Comparison of ENCODE assay signal across 26 mouse cellular contexts in genomic region chr11:113660940-113661339, GRCm38 (mm10). TPM values are rescaled to one million over a fixed set of nuclear protein-coding genes. Genes with fewer than 3 reads are reported as not detected.
DNase-seq lines count a peak whose midpoint lies in the region; ATAC-seq and TF ChIP-seq lines count a peak whose summit lies in the region.
"Had no signal": no experiment of that assay in that cellular context is flagged by ENCODE, and none has a peak within 500 bp of the region (broad histone marks: within the 10 kb centered on the region; RNA-seq: fewer than 3 reads in every experiment).

No protein-coding gene starts in this region.

- H3K4me3 ChIP-seq in MEL (ENCODE audit: control insufficient read depth in 1 of 2, insufficient read depth in 1 of 2, low read depth in 2 of 2, low read length in 2 of 2) = no peak overlapping the region
- no peak overlapping the region for H3K4me3 ChIP-seq in neural tube, embryonic 15.5 days (replicated peaks)
- no peak overlapping the region for H3K4me3 ChIP-seq in limb, embryonic 10.5 days
- H3K4me3 ChIP-seq: embryonic facial prominence, embryonic 12.5 days; erythroblast, embryonic 14.5 days; forebrain, embryonic 12.5 days; heart, embryonic 13.5 days; hindbrain, embryonic 13.5 days; liver, embryonic 15.5 days; midbrain, embryonic 10.5 days had no signal

- peak overlapping the region; percentile 65; the same call in 1 of the 2 replicates for H3K27ac ChIP-seq in MEL (ENCODE audit: control insufficient read depth, low read depth, low read length)
- no peak overlapping the region for H3K27ac ChIP-seq in neural tube, embryonic 15.5 days (replicated peaks)
- H3K27ac ChIP-seq in limb, embryonic 10.5 days = no peak overlapping the region
- H3K27ac ChIP-seq: embryonic facial prominence, embryonic 12.5 days; forebrain, embryonic 12.5 days; heart, embryonic 13.5 days; hindbrain, embryonic 13.5 days; liver, embryonic 15.5 days; midbrain, embryonic 10.5 days had no signal

- peak; percentile 60 for DNase-seq in cerebellum, adult 9-11 months
- no peak for DNase-seq in cerebellum, adult 8-10 months
- DNase-seq in MEL (ENCODE audit: low read depth, low spot score) = peak; percentile 68
- DNase-seq in cerebellum, postnatal 25 days = peak; percentile 58 to 59
- no peak for DNase-seq in limb, embryonic 10.5 days (ENCODE audit: low spot score)
- DNase-seq: gastrocnemius, postnatal 10 days; heart, adult 18-20 months; heart, postnatal 14 days; kidney, adult 18-20 months; kidney, postnatal 4 days; left cerebral cortex, postnatal 4 days; liver; lung, postnatal 4 days; thymus, adult 18-20 months; thymus, postnatal 36 days had no signal

- ATAC-seq in megakaryocyte-erythroid progenitor cell, adult 5-6 weeks (replicated peaks; ENCODE audit: low FRiP score, low TSS enrichment, poor library complexity, severe bottlenecking) = peak; percentile 85
- no peak for ATAC-seq in neural tube, embryonic 15.5 days (ENCODE audit: low FRiP score)
- ATAC-seq: inflammation-experienced regulatory T-cells, adult 6 months; Patski had no signal

- peak; percentile 36 to 42; a peak in 3 of 4 replicates for TF ChIP-seq EP300 in MEL (IDR thresholded peaks at IDR 0.05; ENCODE audit: low read depth in 1 of 2, low read length in 2 of 2)

- peaks cover 1% of the 10 kb centered on the region; the same call in 1 of the 2 replicates for H3K79me2 ChIP-seq in MEL (ENCODE audit: control insufficient read depth, insufficient read depth, low read length, poor library complexity)

- 0 out of 4 replicates have a peak, but pooled peaks of 1 of the 2 experiments have one; percentile 9 for TF ChIP-seq POLR2A in MEL (IDR thresholded peaks at IDR 0.05; ENCODE audit: control insufficient read depth in 1 of 2, insufficient read depth in 1 of 2, low read depth in 1 of 2, low read length in 2 of 2, poor library complexity in 1 of 2)

- H3K4me2 ChIP-seq in neural tube, embryonic 15.5 days = no peak overlapping the region
- H3K4me2 ChIP-seq: embryonic facial prominence, embryonic 12.5 days; forebrain, embryonic 12.5 days; heart, embryonic 13.5 days; hindbrain, embryonic 13.5 days; liver, embryonic 15.5 days had no signal

- peaks cover 0 to 8% of the 10 kb centered on the region in 2 experiments; a peak in 2 of 4 replicates for H3K4me1 ChIP-seq in MEL (ENCODE audit: control insufficient read depth in 1 of 2, insufficient read depth in 2 of 2, low read length in 2 of 2)
- peaks cover 8% of the 10 kb centered on the region; the same call in 1 of the 2 replicates for H3K4me1 ChIP-seq in neural tube, embryonic 15.5 days
- H3K4me1 ChIP-seq in limb, embryonic 10.5 days = peaks cover 16% of the 10 kb centered on the region
- H3K4me1 ChIP-seq: forebrain, embryonic 12.5 days; midbrain, embryonic 10.5 days had no signal

- H3K9me3 ChIP-seq in MEL (replicated peaks; ENCODE audit: insufficient read depth, low read length) = no peaks in the 10 kb centered on the region
- no peaks in the 10 kb centered on the region for H3K9me3 ChIP-seq in neural tube, embryonic 15.5 days (replicated peaks)
- no peaks in the 10 kb centered on the region for H3K9me3 ChIP-seq in limb, embryonic 10.5 days (replicated peaks)
- H3K9me3 ChIP-seq: embryonic facial prominence, embryonic 12.5 days; forebrain, embryonic 12.5 days; heart, embryonic 13.5 days; hindbrain, embryonic 13.5 days; liver, embryonic 15.5 days; midbrain, embryonic 10.5 days had no signal

- 80% methylated on average over 11 of the region's 11 CpGs for WGBS in neural tube, embryonic 15.5 days
- WGBS in limb, embryonic 10.5 days = 95% methylated on average over 11 of the region's 11 CpGs

- H3K9ac ChIP-seq in MEL (ENCODE audit: control insufficient read depth, low read depth, low read length, poor library complexity, severe bottlenecking) = no peak overlapping the region
- H3K9ac ChIP-seq in neural tube, embryonic 15.5 days (replicated peaks) = no peak overlapping the region
- H3K9ac ChIP-seq: embryonic facial prominence, embryonic 12.5 days; forebrain, embryonic 12.5 days; heart, embryonic 13.5 days; hindbrain, embryonic 13.5 days; liver, embryonic 15.5 days had no signal

- TF ChIP-seq RAD21 in MEL (IDR thresholded peaks at IDR 0.05; ENCODE audit: low read depth, low read length) = no peak

- no peaks in the 10 kb centered on the region for H3K27me3 ChIP-seq in MEL (ENCODE audit: control insufficient read depth in 1 of 2, insufficient read depth in 2 of 2, low read length in 2 of 2)
- no peaks in the 10 kb centered on the region for H3K27me3 ChIP-seq in neural tube, embryonic 15.5 days (replicated peaks)
- H3K27me3 ChIP-seq in limb, embryonic 10.5 days (ENCODE audit: low read depth, poor library complexity, severe bottlenecking) = no peaks in the 10 kb centered on the region
- H3K27me3 ChIP-seq: embryonic facial prominence, embryonic 12.5 days; forebrain, embryonic 12.5 days; heart, embryonic 13.5 days; hindbrain, embryonic 13.5 days; liver, embryonic 15.5 days; Patski had no signal

- TF ChIP-seq CTCF in MEL (IDR thresholded peaks at IDR 0.05 in 2 of 3, conservative IDR thresholded peaks at IDR 0.05 in 1 of 3; ENCODE audit: control insufficient read depth in 1 of 3, insufficient read depth in 1 of 3, low read depth in 2 of 3, low read length in 3 of 3, poor library complexity in 1 of 3, severe bottlenecking in 1 of 3) = no peak

- peaks cover 11 to 33% of the 10 kb centered on the region in 2 experiments for H3K36me3 ChIP-seq in MEL (ENCODE audit: control insufficient read depth in 1 of 2, insufficient read depth in 2 of 2, low read length in 2 of 2)
- H3K36me3 ChIP-seq in neural tube, embryonic 15.5 days = peaks cover 84% of the 10 kb centered on the region
- peaks cover 92% of the 10 kb centered on the region for H3K36me3 ChIP-seq in limb, embryonic 10.5 days

TF ChIP-seq in MEL, 35 proteins besides CTCF, POLR2A, EP300 and RAD21 (continues in another document):
- no peak for TF ChIP-seq ELF1 (IDR thresholded peaks at IDR 0.05; ENCODE audit: low read depth, low read length)
- no peak for TF ChIP-seq SIN3A (IDR thresholded peaks at IDR 0.05; ENCODE audit: low read length)
- TF ChIP-seq ETS1 (IDR thresholded peaks at IDR 0.05; ENCODE audit: low read depth, low read length) = peak; percentile 74
- no peak for TF ChIP-seq NRF1 (IDR thresholded peaks at IDR 0.05; ENCODE audit: insufficient read depth, low read depth, low read length, poor library complexity, severe bottlenecking)
- no peak for TF ChIP-seq ZNF384 (IDR thresholded peaks at IDR 0.05; ENCODE audit: low read depth, low read length)
- no peak for TF ChIP-seq NELFE (IDR thresholded peaks at IDR 0.05; ENCODE audit: low read depth, low read length)
- no peak for TF ChIP-seq HCFC1 (IDR thresholded peaks at IDR 0.05; ENCODE audit: low read depth, low read length)

RNA-seq across cellular contexts. Expression of gene Slc39a11, which starts 11.1 kb away (rescaled TPM):
- 33.6 and 45.6 TPM in 2 replicates for total RNA-seq in MEL (2012; rRNA removed)
- 10 to 100 TPM in 1 of 2 experiments, not detected in 1; 34.2 TPM for polyA plus RNA-seq in MEL (2012; ENCODE audit: insufficient read depth in 1 of 2, insufficient read length in 2 of 2, low read depth in 1 of 2, low replicate concordance in 2 of 2, missing spikeins in 1 of 2)
- total RNA-seq in megakaryocyte-erythroid progenitor cell, adult 5-6 weeks (2014; fragmentation: Nextera tagmentation) = 12.4 and 19.1 TPM in 2 replicates
- total RNA-seq in megakaryocyte-erythroid progenitor cell, adult 5-6 weeks (2017) = 14.9 and 17.7 TPM in 2 replicates
- 27.7 and 30.4 TPM in 2 replicates for polyA plus RNA-seq in neural tube, embryonic 15.5 days (2015; fragmentation: Nextera tagmentation; extraction: Ambion mirVana)
- polyA plus RNA-seq in limb, embryonic 10.5 days (2016; fragmentation: Nextera tagmentation; extraction: Ambion mirVana) = 14.2 and 15.7 TPM in 2 replicates

RNA-seq across cellular contexts. Expression of gene Cog1, which starts 12.0 kb away (rescaled TPM):
- total RNA-seq in MEL (2012; rRNA removed) = 26.4 and 29.4 TPM in 2 replicates
- 100 to 1,000 TPM in 1 of 2 experiments, 10 to 100 TPM in 1; 37.4 to 113 TPM for polyA plus RNA-seq in MEL (2012; ENCODE audit: insufficient read depth in 1 of 2, insufficient read length in 2 of 2, low read depth in 1 of 2, low replicate concordance in 2 of 2, missing spikeins in 1 of 2)
- 37.2 and 51.6 TPM in 2 replicates for total RNA-seq in megakaryocyte-erythroid progenitor cell, adult 5-6 weeks (2014; fragmentation: Nextera tagmentation)
- total RNA-seq in megakaryocyte-erythroid progenitor cell, adult 5-6 weeks (2017) = 23.9 and 26.2 TPM in 2 replicates
- 31.1 and 35.1 TPM in 2 replicates for polyA plus RNA-seq in neural tube, embryonic 15.5 days (2015; fragmentation: Nextera tagmentation; extraction: Ambion mirVana)
- 26.3 and 31.1 TPM in 2 replicates for polyA plus RNA-seq in limb, embryonic 10.5 days (2016; fragmentation: Nextera tagmentation; extraction: Ambion mirVana)

RNA-seq across cellular contexts. Expression of gene Fam104a, which starts 23.0 kb away (rescaled TPM):
- total RNA-seq in MEL (2012; rRNA removed) = 34.6 and 38.1 TPM in 2 replicates
- 10 to 100 TPM in 1 of 2 experiments, not detected in 1; 33.6 TPM for polyA plus RNA-seq in MEL (2012; ENCODE audit: insufficient read depth in 1 of 2, insufficient read length in 2 of 2, low read depth in 1 of 2, low replicate concordance in 2 of 2, missing spikeins in 1 of 2)
- 17.8 and 20.8 TPM in 2 replicates for total RNA-seq in megakaryocyte-erythroid progenitor cell, adult 5-6 weeks (2014; fragmentation: Nextera tagmentation)
- total RNA-seq in megakaryocyte-erythroid progenitor cell, adult 5-6 weeks (2017) = 25.1 and 30.8 TPM in 2 replicates
- polyA plus RNA-seq in neural tube, embryonic 15.5 days (2015; fragmentation: Nextera tagmentation; extraction: Ambion mirVana) = 37.8 and 40.1 TPM in 2 replicates
- 55.0 and 55.4 TPM in 2 replicates for polyA plus RNA-seq in limb, embryonic 10.5 days (2016; fragmentation: Nextera tagmentation; extraction: Ambion mirVana)

RNA-seq across cellular contexts. Expression of gene D11Wsu47e, which starts 23.3 kb away (rescaled TPM):
- 32.5 and 40.6 TPM in 2 replicates for total RNA-seq in MEL (2012; rRNA removed)
- polyA plus RNA-seq in MEL (2012; ENCODE audit: insufficient read depth in 1 of 2, insufficient read length in 2 of 2, low read depth in 1 of 2, low replicate concordance in 2 of 2, missing spikeins in 1 of 2) = 10 to 100 TPM in 1 of 2 experiments, not detected in 1; 25.0 TPM
- 21.7 and 23.6 TPM in 2 replicates for total RNA-seq in megakaryocyte-erythroid progenitor cell, adult 5-6 weeks (2014; fragmentation: Nextera tagmentation)
- 11.8 and 19.7 TPM in 2 replicates for total RNA-seq in megakaryocyte-erythroid progenitor cell, adult 5-6 weeks (2017)
- 21.6 and 21.8 TPM in 2 replicates for polyA plus RNA-seq in neural tube, embryonic 15.5 days (2015; fragmentation: Nextera tagmentation; extraction: Ambion mirVana)
- polyA plus RNA-seq in limb, embryonic 10.5 days (2016; fragmentation: Nextera tagmentation; extraction: Ambion mirVana) = 26.7 and 28.4 TPM in 2 replicates

RNA-seq across cellular contexts. Expression of gene Sstr2, which starts 41.8 kb away (rescaled TPM):
- total RNA-seq in MEL (2012; rRNA removed) = 0.26 and 0.77 TPM in 2 replicates
- polyA plus RNA-seq in MEL (2012; ENCODE audit: insufficient read depth in 1 of 2, insufficient read length in 2 of 2, low read depth in 1 of 2, low replicate concordance in 2 of 2, missing spikeins in 1 of 2) = under 1 TPM in 1 of 2 experiments, not detected in 1; 0.82 TPM
- total RNA-seq in megakaryocyte-erythroid progenitor cell, adult 5-6 weeks (2014; fragmentation: Nextera tagmentation) = not detected in 2 replicates
- 0.15 TPM in 1 of 2 replicates, not detected in the other for total RNA-seq in megakaryocyte-erythroid progenitor cell, adult 5-6 weeks (2017)
- polyA plus RNA-seq in neural tube, embryonic 15.5 days (2015; fragmentation: Nextera tagmentation; extraction: Ambion mirVana) = 11.6 and 14.0 TPM in 2 replicates
- 0.55 and 0.68 TPM in 2 replicates for polyA plus RNA-seq in limb, embryonic 10.5 days (2016; fragmentation: Nextera tagmentation; extraction: Ambion mirVana)
- total RNA-seq: heart, adult 18-20 months; heart, postnatal 14 days had no signal
- polyA plus RNA-seq: erythroblast, embryonic 14.5 days had no signal

Comparison
In these comparisons a context has a peak if more than half of its experiments do, and no peak if none do; other contexts are left out.
1. DNase-seq: peak in cerebellum, adult 9-11 months (single experiment), MEL (single experiment) and cerebellum, postnatal 25 days (2 of 2); none in cerebellum, adult 8-10 months (single experiment) and limb, embryonic 10.5 days (single experiment).